Mouse (Mus musculus): ENCODE measurements at regions not wholly inside any gene's neighbourhood (a gene's known extent, or its start where the extent isn't known, plus 50 kb on each side); places are given as distances from the start of the nearest gene placed in this dataset.

GRCm38 (mm10) chr17:61204316-61204715, 1676.8 kb downstream of the Efna5 start:
- TF ChIP-seq CTCF (IDR thresholded peaks at IDR 0.05; ENCODE audit: low read depth) = no peak
- no peak for TF ChIP-seq EP300 (IDR thresholded peaks at IDR 0.05; ENCODE audit: low read depth)
